Mouse (Mus musculus): ENCODE data around the gene Actg1. TPM values are rescaled to one million over a fixed set of nuclear protein-coding genes. Genes with fewer than 3 reads are reported as not detected.

Gene Actg1
- total RNA-seq (2023), result 3,631 and 3,848 TPM in 2 replicates

DNA sequence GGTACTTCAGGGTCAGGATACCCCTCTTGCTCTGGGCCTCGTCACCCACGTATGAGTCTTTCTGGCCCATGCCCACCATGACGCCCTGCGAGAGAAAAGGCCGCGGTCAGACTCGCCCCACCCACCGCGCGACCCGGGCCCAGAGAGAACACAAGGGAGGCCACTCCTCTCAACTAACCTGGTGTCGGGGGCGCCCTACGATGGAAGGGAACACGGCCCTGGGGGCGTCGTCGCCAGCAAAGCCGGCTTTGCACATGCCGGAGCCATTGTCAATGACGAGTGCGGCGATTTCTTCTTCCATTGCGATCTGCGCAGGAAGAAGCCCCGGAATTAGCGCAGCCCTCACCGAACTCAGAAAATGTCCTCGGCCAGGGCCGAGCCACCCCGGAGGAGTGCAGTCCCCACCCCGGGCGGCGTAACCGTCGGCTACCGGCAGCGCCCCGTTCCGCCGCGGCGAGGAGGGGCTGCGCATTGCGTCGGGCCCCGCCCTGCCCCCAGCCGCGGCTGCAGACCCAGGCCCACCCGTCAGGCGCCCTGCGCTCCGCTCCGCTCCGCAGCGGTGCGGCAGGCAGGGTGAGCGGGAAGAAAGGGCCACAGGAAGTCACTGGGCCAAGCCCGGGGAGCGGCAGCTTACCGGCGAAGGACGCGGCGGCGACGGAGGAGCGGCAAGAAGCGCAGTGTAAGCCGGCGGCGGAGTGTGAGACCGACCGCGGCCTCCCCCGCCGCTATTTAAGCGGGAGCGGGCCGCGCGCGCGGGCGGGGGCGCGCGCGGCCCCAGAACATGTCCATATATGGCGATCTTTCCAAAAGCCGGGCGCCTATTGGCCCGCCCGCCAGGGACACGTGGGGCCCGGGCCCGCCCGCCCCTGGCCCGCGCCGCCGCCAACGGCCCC lies at the start of gene Actg1:
Actg1 (minus strand) TSS at position 752 of the 893 bp plus-strand sequence.

GRCm38 (mm10) chr11:120378611-120379540 lies 30.5 kb upstream of the Actg1 start, which contains the start of gene Faap100:
TSS of gene Faap100 (minus strand) at chr11:120378764.

DNA sequence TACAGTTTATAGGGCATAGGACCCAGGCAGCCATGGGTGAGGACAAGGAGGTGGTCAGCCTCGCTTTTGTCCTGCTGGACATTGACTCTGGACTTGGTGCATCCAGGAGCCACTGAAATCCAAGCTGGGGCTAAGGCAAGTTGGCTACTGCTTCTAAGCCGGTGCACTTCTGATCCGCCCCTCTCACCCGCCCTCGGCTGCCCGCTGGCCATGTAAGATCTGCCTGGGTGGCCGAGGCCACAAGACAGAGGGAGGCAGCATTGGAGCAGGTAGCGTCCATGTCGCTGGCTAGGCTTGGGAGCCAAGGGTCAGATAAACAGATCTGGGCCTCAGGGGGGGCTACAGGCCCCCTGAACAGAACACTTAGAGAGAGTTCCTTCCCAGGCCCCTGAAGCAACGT lies 13.0 kb upstream of the Actg1 start, which contains the start of gene Fscn2:
Fscn2 (plus strand) TSS at position 240 of the 400 bp plus-strand sequence.

Other genes starting within 250 kb of the Actg1 start
- 16.7 and 17.5 TPM in 2 replicates for gene Tepsin, start 249.8 kb downstream of the Actg1 start, total RNA-seq (2023)
- gene Ndufaf8, start 249.6 kb downstream of the Actg1 start, total RNA-seq (2023), result 16.1 and 18.7 TPM in 2 replicates
- gene Slc38a10, start 197.2 kb downstream of the Actg1 start, total RNA-seq (2023), result 94.1 and 151 TPM in 2 replicates
- 3.0 and 3.3 TPM in 2 replicates for gene Bahcc1, start 115.6 kb downstream of the Actg1 start, total RNA-seq (2023)
- not detected in 2 replicates for gene Fscn2, start 13.0 kb upstream of the Actg1 start, total RNA-seq (2023)
- 12.8 and 19.4 TPM in 2 replicates for gene Faap100, start 30.2 kb upstream of the Actg1 start, total RNA-seq (2023)
- gene Nploc4, start 89.2 kb upstream of the Actg1 start, total RNA-seq (2023), result 36.9 and 53.5 TPM in 2 replicates
- 0.84 TPM in 1 of 2 replicates, not detected in the other for gene Tspan10, start 94.1 kb upstream of the Actg1 start, total RNA-seq (2023)
- not detected in 2 replicates for gene Pde6g, start 105.0 kb upstream of the Actg1 start, total RNA-seq (2023)
- 2.0 and 4.8 TPM in 2 replicates for gene Oxld1, start 109.5 kb upstream of the Actg1 start, total RNA-seq (2023)
- 7.4 and 8.1 TPM in 2 replicates for gene Ccdc137, start 109.6 kb upstream of the Actg1 start, total RNA-seq (2023)
- gene Arl16, start 119.1 kb upstream of the Actg1 start, total RNA-seq (2023), result 5.6 and 7.2 TPM in 2 replicates
- gene Mrpl12, start 136.1 kb upstream of the Actg1 start, total RNA-seq (2023), result 12.8 and 16.8 TPM in 2 replicates
- 11.2 and 13.4 TPM in 2 replicates for gene Slc25a10, start 143.3 kb upstream of the Actg1 start, total RNA-seq (2023)
- gene Gcgr, start 182.2 kb upstream of the Actg1 start, total RNA-seq (2023), result not detected in 2 replicates
- 28.8 and 31.9 TPM in 2 replicates for gene Mcrip1, start 201.2 kb upstream of the Actg1 start, total RNA-seq (2023)
- not detected in 2 replicates for gene Ppp1r27, start 202.6 kb upstream of the Actg1 start, total RNA-seq (2023)
- gene P4hb, start 224.7 kb upstream of the Actg1 start, total RNA-seq (2023), result 245 and 272 TPM in 2 replicates
- gene Arhgdia, start 233.1 kb upstream of the Actg1 start, total RNA-seq (2023), result 428 and 459 TPM in 2 replicates
- gene Alyref, start 249.8 kb upstream of the Actg1 start, total RNA-seq (2023), result 116 and 122 TPM in 2 replicates
- 36.8 and 40.0 TPM in 2 replicates for gene Anapc11, start 249.9 kb upstream of the Actg1 start, total RNA-seq (2023)